Mouse (Mus musculus): ENCODE measurements around the gene Klf7.

Klf7 gene

DNA sequence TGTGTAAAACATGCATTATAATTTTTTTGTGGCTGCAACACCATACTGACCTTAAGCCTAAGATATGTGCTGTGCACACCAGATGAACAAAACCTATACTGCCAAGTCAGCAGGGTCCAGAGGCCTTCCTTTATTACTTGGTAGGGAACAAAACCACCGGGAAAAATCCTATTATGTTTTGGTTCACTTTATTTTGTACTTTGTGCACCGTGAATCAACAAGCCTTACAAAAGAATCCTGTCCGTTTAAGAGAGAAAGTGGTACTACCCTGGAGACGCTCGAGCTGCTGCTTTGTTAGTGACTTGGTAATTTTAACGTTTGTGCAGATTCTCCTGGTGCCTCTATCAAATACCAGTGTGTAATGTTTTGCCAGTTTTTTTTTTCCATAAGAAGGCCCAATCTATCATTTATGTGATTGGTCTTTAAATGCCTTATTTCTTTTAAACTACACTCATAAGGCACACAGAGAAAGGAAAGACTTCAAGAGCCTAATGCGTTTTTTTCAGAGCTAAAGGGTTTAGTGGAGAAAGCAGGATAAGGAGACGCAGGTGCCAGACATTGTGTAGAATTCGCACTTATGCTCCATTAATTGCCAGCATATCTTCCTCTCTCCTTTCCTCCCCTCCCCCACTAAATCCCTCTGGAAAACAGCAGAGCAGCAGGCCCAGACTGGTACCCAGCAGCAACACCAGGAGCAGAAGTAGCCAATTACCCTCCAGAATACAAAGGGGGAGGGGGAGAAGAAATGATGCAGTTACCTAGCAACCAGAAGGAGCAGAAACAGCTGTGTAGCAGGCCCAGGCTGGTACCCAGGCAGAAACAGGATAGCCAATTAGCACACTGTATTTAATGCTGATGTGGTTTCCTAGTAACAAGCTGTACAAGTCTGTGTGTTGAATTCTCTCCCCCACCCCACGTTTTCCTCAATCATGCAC, 55.5 kb downstream of the Klf7 start:
- no peak for DNase-seq (ENCODE audit: low read depth in 1 of 2, low spot score in 2 of 2)

DNA sequence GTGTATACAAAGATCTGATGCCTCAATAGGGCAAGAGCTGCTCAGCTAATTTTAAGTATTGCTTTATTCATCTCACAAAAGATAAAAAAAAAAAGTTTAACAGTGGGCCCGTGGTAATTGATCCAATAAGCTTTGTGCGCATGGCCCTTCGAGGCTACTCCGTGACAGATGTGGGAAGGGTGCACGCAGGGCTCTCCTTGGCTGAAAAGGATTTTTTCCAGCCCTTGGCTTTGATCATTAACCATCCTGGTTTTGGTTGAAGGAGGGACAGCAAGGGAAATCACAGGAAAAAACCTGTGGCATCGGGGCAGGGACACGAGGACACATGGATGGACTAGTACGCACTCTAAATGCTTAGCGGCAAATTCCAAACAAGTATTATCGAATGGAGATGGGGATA, 60.6 kb downstream of the Klf7 start:
- no peak for DNase-seq (ENCODE audit: low read depth in 1 of 2, low spot score in 2 of 2)

GRCm38 (mm10) chr1:64060699-64061454, 61.2 kb downstream of the Klf7 start:
- DNase-seq (ENCODE audit: low read depth in 1 of 2, low spot score in 2 of 2) = no peak

DNA sequence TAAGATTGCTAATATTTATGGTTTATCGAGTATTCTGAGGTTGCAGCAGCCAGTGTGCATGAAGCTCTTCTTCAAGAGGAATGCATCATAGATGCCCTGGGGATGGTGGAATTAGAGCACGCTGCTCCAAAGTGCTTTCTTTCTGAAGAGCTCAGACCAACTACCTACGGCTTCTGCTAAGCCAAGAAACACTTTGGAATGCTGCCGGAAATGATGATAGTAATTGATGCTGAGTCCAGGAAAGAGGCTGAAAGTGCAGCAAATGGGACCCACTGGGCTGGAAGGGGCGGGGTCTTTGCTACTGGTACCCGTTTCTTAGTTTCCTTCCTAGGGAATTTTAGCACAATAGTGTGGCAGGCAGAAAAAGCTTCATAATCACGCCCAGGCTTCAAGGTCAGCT, 62.0 kb downstream of the Klf7 start:
- no peak for DNase-seq (ENCODE audit: low read depth in 1 of 2, low spot score in 2 of 2)

GRCm38 (mm10) chr1:64056541-64056940, 65.5 kb downstream of the Klf7 start:
- no peak for DNase-seq (ENCODE audit: low read depth in 1 of 2, low spot score in 2 of 2)

DNA sequence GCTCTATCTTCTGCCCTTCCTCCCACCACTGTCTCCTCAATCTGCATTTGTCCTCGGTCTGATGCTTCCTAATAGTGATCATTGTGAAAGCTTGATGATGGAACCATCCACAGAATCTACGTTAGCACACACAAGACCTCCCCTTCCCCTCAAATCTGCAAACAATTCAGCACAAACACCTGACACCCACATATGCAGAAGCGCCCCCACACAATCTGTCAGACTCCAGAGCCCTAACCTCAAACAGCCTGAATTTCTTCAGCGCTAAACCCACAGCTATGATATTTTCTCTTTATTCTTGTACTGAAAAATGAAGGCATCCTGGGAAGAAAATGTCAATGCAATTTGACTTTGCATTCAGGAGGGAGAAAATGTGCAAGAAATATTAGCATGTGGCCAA, 66.1 kb downstream of the Klf7 start:
- no peak for DNase-seq (ENCODE audit: low read depth in 1 of 2, low spot score in 2 of 2)

DNA sequence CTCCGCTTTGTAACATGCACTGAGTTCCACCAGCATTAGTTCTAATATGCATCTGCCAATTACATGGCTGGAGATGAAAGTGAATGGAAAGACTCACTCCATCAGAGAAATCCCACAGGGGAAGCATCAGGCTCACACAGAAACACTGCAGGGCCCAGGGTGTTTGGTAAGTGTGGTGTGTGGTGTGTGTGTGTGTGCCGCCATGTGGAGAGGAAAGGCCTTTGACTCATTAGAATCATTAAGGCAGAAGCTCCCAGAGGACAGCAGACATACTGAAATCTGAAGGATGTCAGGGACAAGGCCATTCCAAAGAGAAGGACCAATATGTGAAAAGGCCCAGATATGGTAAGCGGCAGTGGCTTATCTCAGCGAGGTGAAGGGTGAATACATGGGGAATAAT, 66.9 kb downstream of the Klf7 start:
- DNase-seq (ENCODE audit: low read depth in 1 of 2, low spot score in 2 of 2) = no peak

GRCm38 (mm10) chr1:64052069-64052750, 69.9 kb downstream of the Klf7 start:
- DNase-seq (ENCODE audit: low read depth in 1 of 2, low spot score in 2 of 2) = peak; percentile 2 to 8

DNA sequence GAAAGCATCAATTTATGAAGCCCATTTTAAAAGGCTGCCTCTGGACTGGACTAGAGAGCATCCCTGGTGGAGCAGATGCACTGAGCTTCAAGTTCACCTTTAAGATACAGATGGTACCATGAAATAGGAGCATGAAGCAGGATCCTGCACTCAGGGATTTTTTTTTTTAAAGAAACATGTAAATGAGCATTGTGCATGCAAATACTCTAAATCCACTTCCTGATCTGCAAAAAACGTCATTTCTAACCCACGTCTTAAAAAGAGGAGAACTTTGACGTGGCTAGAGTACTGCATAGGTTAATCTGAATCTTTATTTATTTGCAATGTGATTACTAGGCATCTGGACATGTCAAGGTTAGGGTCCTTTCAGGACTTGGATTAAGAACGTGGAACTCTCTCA, 73.5 kb downstream of the Klf7 start:
- DNase-seq (ENCODE audit: low read depth in 1 of 2, low spot score in 2 of 2) = no peak

GRCm38 (mm10) chr1:64046802-64047156, 75.3 kb downstream of the Klf7 start:
- no peak for DNase-seq (ENCODE audit: low read depth in 1 of 2, low spot score in 2 of 2)

- no peak for DNase-seq (ENCODE audit: low read depth in 1 of 2, low spot score in 2 of 2)
Observed at GRCm38 (mm10) chr1:64046087-64046801, 75.8 kb downstream of the Klf7 start.

- DNase-seq (ENCODE audit: low read depth in 1 of 2, low spot score in 2 of 2) = no peak
Observed at GRCm38 (mm10) chr1:64044577-64044976, 77.5 kb downstream of the Klf7 start.

GRCm38 (mm10) chr1:64040831-64041383, 81.2 kb downstream of the Klf7 start:
- no peak for DNase-seq (ENCODE audit: low read depth in 1 of 2, low spot score in 2 of 2)

DNA sequence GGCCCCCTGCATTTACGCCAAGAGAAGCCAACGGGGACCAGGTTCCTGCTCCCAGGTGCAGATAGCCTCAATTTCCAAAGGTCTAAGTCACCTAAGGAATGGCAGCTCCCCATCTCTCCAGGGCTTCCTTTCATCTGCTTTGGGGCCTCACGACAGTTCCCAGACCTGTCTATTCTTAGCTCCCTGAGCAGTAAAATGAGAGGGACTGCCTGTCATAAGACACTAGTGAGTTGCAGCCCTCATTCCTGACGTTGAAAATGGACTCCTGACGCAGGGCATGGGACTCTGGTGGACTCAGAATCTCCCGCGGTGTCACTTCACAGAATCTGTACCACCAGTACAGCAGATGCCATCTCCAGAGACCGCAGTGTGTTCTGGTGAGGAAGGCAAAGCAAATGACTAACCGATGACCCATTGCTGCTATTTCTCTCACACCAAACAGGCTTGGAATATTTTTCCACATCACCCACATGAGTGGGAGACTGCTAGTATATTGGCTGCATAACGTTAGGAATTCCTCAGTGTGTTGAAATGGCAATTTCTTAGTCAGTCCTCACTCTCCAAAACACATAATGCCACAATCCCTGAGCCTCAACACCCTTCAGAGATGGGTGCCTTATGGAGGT, 81.9 kb downstream of the Klf7 start:
- no peak for DNase-seq (ENCODE audit: low read depth in 1 of 2, low spot score in 2 of 2)

- no peak for DNase-seq (ENCODE audit: low read depth in 1 of 2, low spot score in 2 of 2)
Observed at GRCm38 (mm10) chr1:64038343-64038742, 83.7 kb downstream of the Klf7 start.

DNA sequence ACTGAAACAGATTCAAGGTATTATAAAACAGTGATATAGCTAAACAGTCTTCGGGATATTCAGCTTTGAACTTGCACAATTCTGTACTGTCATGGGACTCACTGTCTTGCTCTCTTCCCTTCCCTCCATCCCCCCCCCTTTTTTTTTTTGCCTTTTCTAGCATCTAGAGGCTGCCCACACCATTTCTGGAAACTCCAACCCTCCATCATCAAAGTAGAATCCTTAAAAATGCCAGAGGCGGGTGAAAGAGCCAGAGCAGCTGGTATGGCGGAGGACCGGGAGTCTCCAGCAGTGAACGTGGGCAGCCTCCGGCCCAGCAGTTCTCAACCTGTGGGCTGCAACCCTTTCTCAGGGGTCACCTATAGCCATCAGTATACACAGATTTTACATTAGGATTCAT, 84.3 kb downstream of the Klf7 start:
- DNase-seq (ENCODE audit: low read depth in 1 of 2, low spot score in 2 of 2) = no peak

DNA sequence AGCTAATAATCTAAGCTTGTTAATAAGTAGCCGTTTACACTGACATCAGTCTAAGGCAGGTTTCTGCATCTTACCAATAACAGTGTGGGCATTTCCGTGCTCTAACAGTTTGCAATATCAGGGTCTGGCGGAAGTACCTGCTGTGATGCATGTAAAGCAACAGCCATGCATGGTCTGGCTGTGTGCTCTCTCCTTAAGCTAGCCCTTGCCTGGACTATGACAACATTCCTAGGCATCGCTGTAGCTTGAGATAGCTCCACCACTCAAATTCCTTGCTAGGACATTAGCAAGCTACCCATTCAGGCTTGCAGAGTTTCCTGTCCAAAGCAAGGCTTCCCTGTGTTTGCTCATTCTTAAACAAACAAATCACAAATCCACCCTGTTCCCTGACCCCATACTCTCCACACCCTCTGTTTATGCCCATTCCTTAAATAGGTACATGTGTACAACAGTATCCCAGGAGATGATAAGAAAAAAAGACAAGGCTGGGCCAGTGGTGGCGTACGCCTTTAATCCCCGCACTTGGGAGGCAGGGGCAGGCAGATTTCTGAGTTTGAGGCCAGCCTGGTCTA, 85.1 kb downstream of the Klf7 start:
- no peak for DNase-seq (ENCODE audit: low read depth in 1 of 2, low spot score in 2 of 2)

GRCm38 (mm10) chr1:64035804-64036203, 86.3 kb downstream of the Klf7 start:
- DNase-seq (ENCODE audit: low read depth in 1 of 2, low spot score in 2 of 2) = no peak

DNA sequence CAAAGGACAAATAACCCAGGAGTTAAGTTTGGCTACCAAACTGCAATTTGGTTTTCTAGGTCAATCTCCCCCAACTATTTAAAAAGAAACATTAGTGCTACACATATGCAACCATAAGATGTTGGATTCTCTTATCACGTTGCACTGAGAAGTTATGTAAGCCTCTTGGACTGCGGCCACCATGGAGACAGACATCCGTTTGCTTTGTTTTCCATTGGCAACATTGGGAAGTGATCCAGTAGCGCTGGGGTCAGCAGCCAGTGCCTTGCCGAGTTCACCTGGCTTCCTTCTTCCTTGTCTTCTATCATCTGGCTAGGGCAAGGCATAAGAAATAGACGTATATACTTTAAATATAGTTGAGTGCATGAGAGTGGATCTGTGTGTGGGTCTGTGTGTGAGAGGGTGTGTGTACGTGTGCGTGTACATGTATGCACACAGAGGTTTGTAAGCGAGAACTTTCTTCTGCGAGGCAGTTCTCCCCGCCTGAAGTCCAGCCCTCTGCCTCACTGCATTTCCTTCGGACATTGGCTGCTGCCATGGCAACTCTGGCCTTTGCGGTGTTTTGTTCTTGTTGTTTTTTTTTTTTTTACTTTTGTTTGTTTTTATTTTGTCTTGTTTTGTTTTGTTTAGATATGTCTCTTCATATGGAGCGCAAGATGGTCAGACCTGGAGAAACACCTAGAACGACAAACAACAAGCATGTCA, 86.8 kb downstream of the Klf7 start:
- no peak for DNase-seq (ENCODE audit: low read depth in 1 of 2, low spot score in 2 of 2)

All from monocyte, adult 2 months (primary cell).